Mouse (Mus musculus) brain, embryonic 14.5 days (tissue): ENCODE results near the gene Memo1.

Experiments
- CTCF ChIP-seq: fragments of 200-500 bp; IDR thresholded peaks from 2 replicates; pipeline ENCODE4 v1.5.1; 2012; ENCODE audit warnings: inconsistent platforms, mild to moderate bottlenecking, moderate library complexity, borderline replicate concordance; ENCODE audit not compliant: insufficient read depth, insufficient read length; ENCODE audit errors: extremely low read depth
- POLR2A ChIP-seq: fragments of 200-500 bp; IDR thresholded peaks from 2 replicates; pipeline ENCODE4 v1.6.1; 2012; ENCODE audit warnings: mild to moderate bottlenecking, inconsistent platforms, borderline replicate concordance; ENCODE audit not compliant: poor library complexity, insufficient read depth, insufficient read length, severe bottlenecking; ENCODE audit errors: extremely low read depth

GRCm38 (mm10) chr17:74286140-74286730 is 9.1 kb downstream of the Memo1 start:
- TF ChIP-seq POLR2A (no peak), CTCF (no peak)
